Mouse (Mus musculus) adrenal gland, adult 2 months (tissue): ENCODE data around the gene Shoc2. TPM values are rescaled to one million over a fixed set of nuclear protein-coding genes. Genes with fewer than 3 reads are reported as not detected.

Experiments
- DNase-seq: peaks from one replicate; pipeline ENCODE4 v3.0.0; 2021
- polyA plus RNA-seq: library from polyadenylated mRNA; depleted of rRNA; stranded (reverse); fragments of >200 nt; gene quantifications from 2 replicates; pipeline ENCODE4 v1.2.3, GENCODE M21; 2012
- total RNA-seq, 2 experiments: library from RNA; stranded (reverse); gene quantifications; 2 replicates each; pipeline ENCODE4 v1.2.3; 2021

Gene Shoc2
- total and polyA plus RNA-seq, 3 experiments: 5.0 to 54.5 (median 46.0) TPM

GRCm38 (mm10) chr19:54015503-54015902 lies 71.4 kb downstream of the Shoc2 start:
- no peak for DNase-seq

- DNase-seq: no peak
Measured at GRCm38 (mm10) chr19:54035100-54035499, 91.0 kb downstream of the Shoc2 start.

GRCm38 (mm10) chr19:54039441-54039840 lies 95.3 kb downstream of the Shoc2 start:
- DNase-seq: no peak

GRCm38 (mm10) chr19:54040356-54041028 lies 96.4 kb downstream of the Shoc2 start:
- DNase-seq: no peak

- no peak for DNase-seq
Measured at GRCm38 (mm10) chr19:54041029-54041367, 96.9 kb downstream of the Shoc2 start.

GRCm38 (mm10) chr19:54043851-54044250 lies 99.7 kb downstream of the Shoc2 start, which contains the start of gene Adra2a:
Adra2a (plus strand) TSS chr19:54044151.
- DNase-seq: no peak

GRCm38 (mm10) chr19:54044507-54045371 lies 100.6 kb downstream of the Shoc2 start:
- peak; percentile 72 for DNase-seq

GRCm38 (mm10) chr19:54045412-54045811 lies 101.3 kb downstream of the Shoc2 start:
- DNase-seq: no peak

GRCm38 (mm10) chr19:54045931-54046683 lies 102.0 kb downstream of the Shoc2 start:
- DNase-seq: peak; percentile 45

GRCm38 (mm10) chr19:54046684-54047070 lies 102.6 kb downstream of the Shoc2 start:
- no peak for DNase-seq

- DNase-seq: peak; percentile 14
Measured at GRCm38 (mm10) chr19:54047386-54048050, 103.4 kb downstream of the Shoc2 start.

- no peak for DNase-seq
Measured at GRCm38 (mm10) chr19:54048161-54048885, 104.2 kb downstream of the Shoc2 start.

- DNase-seq: no peak
Measured at GRCm38 (mm10) chr19:54051651-54052050, 107.5 kb downstream of the Shoc2 start.

GRCm38 (mm10) chr19:54055845-54056244 lies 111.7 kb downstream of the Shoc2 start:
- no peak for DNase-seq

GRCm38 (mm10) chr19:54068447-54068846 lies 124.3 kb downstream of the Shoc2 start:
- no peak for DNase-seq

- DNase-seq: no peak
Measured at GRCm38 (mm10) chr19:54070521-54070920, 126.4 kb downstream of the Shoc2 start.

GRCm38 (mm10) chr19:54072233-54072800 lies 128.2 kb downstream of the Shoc2 start:
- DNase-seq: no peak

GRCm38 (mm10) chr19:54076362-54077349 lies 132.6 kb downstream of the Shoc2 start:
- DNase-seq: no peak

- no peak for DNase-seq
Measured at GRCm38 (mm10) chr19:54081303-54081702, 137.2 kb downstream of the Shoc2 start.

- DNase-seq: no peak
Measured at GRCm38 (mm10) chr19:54081716-54082165, 137.6 kb downstream of the Shoc2 start.
